11 mouse cellular contexts compared by ENCODE assay signal in genomic region chr14:6888811-6889210, GRCm38 (mm10). TPM values are rescaled to one million over a fixed set of nuclear protein-coding genes. Genes with fewer than 3 reads are reported as not detected.
A peak's percentile ranks its signal among the peaks of the same experiment; 100 is the strongest.
DNase-seq lines count a peak whose midpoint lies in the region; ATAC-seq and TF ChIP-seq lines count a peak whose summit lies in the region.
"Not testable (repeated sequence)": the region's sequence is repeated elsewhere in the genome, so short reads cannot be mapped to it uniquely, and the experiment has no call there.
"Had no signal": no experiment of that assay in that cellular context is flagged by ENCODE, and none has a peak within 500 bp of the region (broad histone marks: within the 10 kb centered on the region; RNA-seq: fewer than 3 reads in every experiment).

No protein-coding gene starts in this region.

- not testable (repeated sequence) for TF ChIP-seq POLR2A in heart, adult 2 months (IDR thresholded peaks at IDR 0.05; ENCODE audit: insufficient read depth, low read depth, low read length)

- 13% methylated on average over 4 of the region's 5 CpGs for WGBS in forebrain, embryonic 11.5 days
- 11% methylated on average over 5 of the region's 5 CpGs for WGBS in heart, adult 2 months
- 6% methylated on average over 4 of the region's 5 CpGs for WGBS in hindbrain, embryonic 12.5 days
- 14% methylated on average over 2 of the region's 5 CpGs for WGBS in kidney, embryonic 16.5 days
- 7% methylated on average over 5 of the region's 5 CpGs for WGBS in midbrain, embryonic 13.5 days

- not testable (repeated sequence) for ATAC-seq in forebrain, embryonic 11.5 days (replicated peaks; ENCODE audit: low FRiP score); hindbrain, embryonic 12.5 days (ENCODE audit: low FRiP score); kidney, embryonic 16.5 days (ENCODE audit: low FRiP score, low TSS enrichment); midbrain, embryonic 13.5 days

- H3K4me3 ChIP-seq in forebrain, embryonic 11.5 days (ENCODE audit: low read depth, low read length), result peak overlapping the region; percentile 33; the same call in 1 of the 2 replicates
- not testable (repeated sequence) for H3K4me3 ChIP-seq in heart, adult 2 months; kidney, embryonic 16.5 days (ENCODE audit: low read length)
- peak overlapping the region; percentile 47 for H3K4me3 ChIP-seq in hindbrain, embryonic 12.5 days
- H3K4me3 ChIP-seq in midbrain, embryonic 13.5 days (replicated peaks), result peak overlapping the region; percentile 46

- not testable (repeated sequence) for H3K9me3 ChIP-seq in forebrain, embryonic 11.5 days (ENCODE audit: control insufficient read depth, low read length); hindbrain, embryonic 12.5 days (replicated peaks); kidney, embryonic 16.5 days (ENCODE audit: low read length); midbrain, embryonic 13.5 days

- H3K9ac ChIP-seq in forebrain, embryonic 11.5 days (ENCODE audit: low read length); heart, adult 2 months (ENCODE audit: low read depth, low read length); hindbrain, embryonic 12.5 days; kidney, embryonic 16.5 days (replicated peaks; ENCODE audit: low read length); midbrain, embryonic 13.5 days (replicated peaks): not testable (repeated sequence)

- not testable (repeated sequence) for H3K4me1 ChIP-seq in forebrain, embryonic 11.5 days (replicated peaks; ENCODE audit: control insufficient read depth, insufficient read depth, low read length); heart, adult 2 months (ENCODE audit: control insufficient read depth, insufficient read depth, low read length); hindbrain, embryonic 12.5 days; kidney, embryonic 16.5 days (ENCODE audit: insufficient read depth, low read length); midbrain, embryonic 13.5 days (replicated peaks)

- H3K4me2 ChIP-seq in forebrain, embryonic 11.5 days (ENCODE audit: low read depth, low read length, severe bottlenecking), result peak overlapping the region; percentile 47; the same call in 1 of the 2 replicates
- H3K4me2 ChIP-seq in hindbrain, embryonic 12.5 days (replicated peaks), result peak overlapping the region; percentile 56
- H3K4me2 ChIP-seq in kidney, embryonic 16.5 days (replicated peaks; ENCODE audit: low read depth, low read length), result peak overlapping the region; percentile 55; the same call in 1 of the 2 replicates
- peak overlapping the region; percentile 57 for H3K4me2 ChIP-seq in midbrain, embryonic 13.5 days (replicated peaks)

- not testable (repeated sequence) for H3K27me3 ChIP-seq in forebrain, embryonic 11.5 days (ENCODE audit: control insufficient read depth, insufficient read depth, low read length); heart, adult 2 months (ENCODE audit: control insufficient read depth, insufficient read depth, low read length); hindbrain, embryonic 12.5 days; kidney, embryonic 16.5 days (ENCODE audit: insufficient read depth, low read length); midbrain, embryonic 13.5 days

- DNase-seq in cerebellum, adult 11 months, result peak; percentile 9
- DNase-seq in forebrain, embryonic 11.5 days (ENCODE audit: low spot score), result not testable (repeated sequence)
- peak; percentile 6 to 31 for DNase-seq in heart, adult 2 months
- peak; percentile 15 to 50 for DNase-seq in left cerebral cortex, adult 8-10 months (ENCODE audit: low spot score in 2 of 2)
- peak; percentile 5 to 28 for DNase-seq in right cerebral cortex, postnatal 36 days (ENCODE audit: low spot score in 2 of 2)

- not testable (repeated sequence) for TF ChIP-seq CTCF in heart, adult 2 months (IDR thresholded peaks at IDR 0.05)

- H3K79me2 ChIP-seq in heart, adult 2 months (replicated peaks; ENCODE audit: control insufficient read depth, insufficient read depth, low read length), result not testable (repeated sequence)

- H3K27ac ChIP-seq in forebrain, embryonic 11.5 days (ENCODE audit: low read depth, low read length); hindbrain, embryonic 12.5 days; kidney, embryonic 16.5 days (ENCODE audit: low read length); midbrain, embryonic 13.5 days: not testable (repeated sequence)
- H3K27ac ChIP-seq in heart, adult 2 months, result peak overlapping the region; percentile 28; the same call in 1 of the 2 replicates

- not testable (repeated sequence) for H3K36me3 ChIP-seq in forebrain, embryonic 11.5 days (ENCODE audit: control insufficient read depth, insufficient read depth, low read length); heart, adult 2 months (ENCODE audit: control insufficient read depth, insufficient read depth, low read length); hindbrain, embryonic 12.5 days; kidney, embryonic 16.5 days (ENCODE audit: insufficient read depth, low read length); midbrain, embryonic 13.5 days

- intact Hi-C loops in heart, adult 2 months (cut with DNase I), result not testable (repeated sequence)

- TF ChIP-seq EP300 in heart, adult 2 months (IDR thresholded peaks at IDR 0.05; ENCODE audit: insufficient read depth, low read depth, low read length), result not testable (repeated sequence)

RNA-seq across cellular contexts. Expression of gene Gm3667, which starts 1.0 kb away (rescaled TPM):
- polyA plus RNA-seq in forebrain, embryonic 11.5 days (2014; fragmentation: Nextera tagmentation; extraction: Ambion mirVana), result 1.3 and 1.4 TPM in 2 replicates
- not detected for total RNA-seq in heart, adult 2 months (2021)
- polyA plus RNA-seq in heart, adult 2 months (2012; rRNA removed), result 0.25 TPM in 1 of 2 replicates, not detected in the other
- polyA plus RNA-seq in hindbrain, embryonic 12.5 days (2016; fragmentation: Nextera tagmentation; extraction: Ambion mirVana), result 3.8 and 3.9 TPM in 2 replicates
- polyA plus RNA-seq in kidney, embryonic 16.5 days (2015; fragmentation: Nextera tagmentation; extraction: Ambion mirVana), result 0.24 and 0.54 TPM in 2 replicates
- 1 to 10 TPM; 1.4 to 2.0 (median 1.8) TPM for total RNA-seq in left cerebral cortex, adult 8-10 months (2022)
- polyA plus RNA-seq in midbrain, embryonic 13.5 days (2015; fragmentation: Nextera tagmentation; extraction: Ambion mirVana), result 5.1 and 5.7 TPM in 2 replicates

RNA-seq across cellular contexts. Expression of gene Gm3642, which starts 48.7 kb away (rescaled TPM):
- polyA plus RNA-seq in forebrain, embryonic 11.5 days (2014; fragmentation: Nextera tagmentation; extraction: Ambion mirVana), result not detected in 2 replicates
- not detected for total RNA-seq in heart, adult 2 months (2021)
- not detected in 2 replicates for polyA plus RNA-seq in heart, adult 2 months (2012; rRNA removed)
- not detected in 2 replicates for polyA plus RNA-seq in hindbrain, embryonic 12.5 days (2016; fragmentation: Nextera tagmentation; extraction: Ambion mirVana)
- not detected in 2 replicates for polyA plus RNA-seq in kidney, embryonic 16.5 days (2015; fragmentation: Nextera tagmentation; extraction: Ambion mirVana)
- total RNA-seq in left cerebral cortex, adult 8-10 months (2022), result not detected
- polyA plus RNA-seq in midbrain, embryonic 13.5 days (2015; fragmentation: Nextera tagmentation; extraction: Ambion mirVana), result not detected in 2 replicates
- polyA plus RNA-seq: embryonic facial prominence, embryonic 11.5 days; gonadal fat pad, adult 2 months; limb, embryonic 10.5 days had no signal
